Mouse (Mus musculus) testis, adult 10 weeks (tissue): Measurements from ENCODE around the gene Capn15. TPM values are rescaled to one million over a fixed set of nuclear protein-coding genes. Genes with fewer than 3 reads are reported as not detected.

Source experiments
- polyA plus RNA-seq: library from polyadenylated mRNA; stranded (reverse); fragments of 350-450 nt; fragmentation: Illumina TruSeq; extraction: RNeasy Lipid Tissue Mini Kit (QIAGEN cat#74804); gene quantifications from one replicate; pipeline ENCODE4 v1.2.3, GENCODE M21; 2014; ENCODE audit warnings: low read depth, low replicate concordance

The Capn15 gene
- polyA plus RNA-seq, result 0.77 TPM

GRCm38 (mm10) chr17:25985306-25986294, at the start of gene Capn15:
Gene Capn15 (minus strand): TSS chr17:25985796.

GRCm38 (mm10) chr17:25951803-25952623, 33.6 kb downstream of the Capn15 start, which contains the start of gene A930017K11Rik:
Gene A930017K11Rik (minus strand): TSS chr17:25952565.

GRCm38 (mm10) chr17:25944366-25945163, 41.0 kb downstream of the Capn15 start, which contains the start of the genes Pigq and Nhlrc4:
Gene Pigq (minus strand): TSS chr17:25944936.
Gene Nhlrc4 (minus strand): TSS chr17:25944961.

GRCm38 (mm10) chr17:25919144-25919785, 66.3 kb downstream of the Capn15 start, which contains the start of gene Rab40c:
Gene Rab40c (minus strand): TSS chr17:25919727.

Other genes with a start within 250 kb of the Capn15 start
- not detected for gene Mslnl, start 249.8 kb downstream of the Capn15 start, polyA plus RNA-seq
- 0.22 TPM for gene Msln, start 231.4 kb downstream of the Capn15 start, polyA plus RNA-seq
- 1.4 TPM for gene Narfl, start 212.0 kb downstream of the Capn15 start, polyA plus RNA-seq
- gene Haghl, start 200.1 kb downstream of the Capn15 start, polyA plus RNA-seq, result 0.55 TPM
- 0.49 TPM for gene Ccdc78, start 199.2 kb downstream of the Capn15 start, polyA plus RNA-seq
- 0.43 TPM for gene Fam173a, start 192.9 kb downstream of the Capn15 start, polyA plus RNA-seq
- gene AC134908.4, start 190.1 kb downstream of the Capn15 start, polyA plus RNA-seq, result 0.35 TPM
- 0.24 TPM for gene Metrn, start 188.7 kb downstream of the Capn15 start, polyA plus RNA-seq
- 0.60 TPM for gene Fbxl16, start 176.7 kb downstream of the Capn15 start, polyA plus RNA-seq
- 1.0 TPM for gene Wdr24, start 162.2 kb downstream of the Capn15 start, polyA plus RNA-seq
- gene Jmjd8, start 156.9 kb downstream of the Capn15 start, polyA plus RNA-seq, result 1.1 TPM
- gene Stub1, start 152.4 kb downstream of the Capn15 start, polyA plus RNA-seq, result 3.4 TPM
- not detected for gene Rhbdl1, start 148.5 kb downstream of the Capn15 start, polyA plus RNA-seq
- not detected for gene Gm20683, start 144.0 kb downstream of the Capn15 start, polyA plus RNA-seq
- 4.0 TPM for gene Rhot2, start 140.9 kb downstream of the Capn15 start, polyA plus RNA-seq
- gene Wdr90, start 124.3 kb downstream of the Capn15 start, polyA plus RNA-seq, result 3.1 TPM
- gene Mcrip2, start 117.0 kb downstream of the Capn15 start, polyA plus RNA-seq, result 0.78 TPM
- 11.0 TPM for gene Mettl26, start 110.7 kb downstream of the Capn15 start, polyA plus RNA-seq
- gene Wfikkn1, start 104.9 kb downstream of the Capn15 start, polyA plus RNA-seq, result not detected
- 1.7 TPM for gene Rab40c, start 66.1 kb downstream of the Capn15 start, polyA plus RNA-seq
- gene Pigq, start 40.9 kb downstream of the Capn15 start, polyA plus RNA-seq, result 4.1 TPM
- not detected for gene Nhlrc4, start 40.8 kb downstream of the Capn15 start, polyA plus RNA-seq
- gene A930017K11Rik, start 33.2 kb downstream of the Capn15 start, polyA plus RNA-seq, result not detected
- 5.5 TPM for gene Rab11fip3, start 83.8 kb upstream of the Capn15 start, polyA plus RNA-seq
- gene Decr2, start 104.5 kb upstream of the Capn15 start, polyA plus RNA-seq, result 4.7 TPM
- 0.39 TPM for gene Nme4, start 109.8 kb upstream of the Capn15 start, polyA plus RNA-seq
- gene Tmem8, start 127.5 kb upstream of the Capn15 start, polyA plus RNA-seq, result 12.6 TPM
- gene Mrpl28, start 137.7 kb upstream of the Capn15 start, polyA plus RNA-seq, result 5.5 TPM
- gene Axin1, start 152.9 kb upstream of the Capn15 start, polyA plus RNA-seq, result 28.3 TPM
- not detected for gene Pdia2, start 213.3 kb upstream of the Capn15 start, polyA plus RNA-seq
- 0.63 TPM for gene Rgs11, start 217.2 kb upstream of the Capn15 start, polyA plus RNA-seq
- 0.28 TPM for gene Arhgdig, start 222.0 kb upstream of the Capn15 start, polyA plus RNA-seq